Mouse (Mus musculus) liver, adult 2 months (tissue): Measurements from ENCODE around the gene Cmip.

Experiments used
- CTCF ChIP-seq: fragments of 200-500 bp; IDR thresholded peaks from 2 replicates; pipeline ENCODE4 v1.5.1; 2011; ENCODE audit warnings: low read depth, low read length, control low read depth
- POLR2A ChIP-seq: fragments of 200-500 bp; IDR thresholded peaks from 2 replicates; pipeline ENCODE4 v1.6.1; 2011; ENCODE audit warnings: low read length, control low read depth; ENCODE audit not compliant: insufficient read depth; ENCODE audit errors: extremely low read depth

DNA sequence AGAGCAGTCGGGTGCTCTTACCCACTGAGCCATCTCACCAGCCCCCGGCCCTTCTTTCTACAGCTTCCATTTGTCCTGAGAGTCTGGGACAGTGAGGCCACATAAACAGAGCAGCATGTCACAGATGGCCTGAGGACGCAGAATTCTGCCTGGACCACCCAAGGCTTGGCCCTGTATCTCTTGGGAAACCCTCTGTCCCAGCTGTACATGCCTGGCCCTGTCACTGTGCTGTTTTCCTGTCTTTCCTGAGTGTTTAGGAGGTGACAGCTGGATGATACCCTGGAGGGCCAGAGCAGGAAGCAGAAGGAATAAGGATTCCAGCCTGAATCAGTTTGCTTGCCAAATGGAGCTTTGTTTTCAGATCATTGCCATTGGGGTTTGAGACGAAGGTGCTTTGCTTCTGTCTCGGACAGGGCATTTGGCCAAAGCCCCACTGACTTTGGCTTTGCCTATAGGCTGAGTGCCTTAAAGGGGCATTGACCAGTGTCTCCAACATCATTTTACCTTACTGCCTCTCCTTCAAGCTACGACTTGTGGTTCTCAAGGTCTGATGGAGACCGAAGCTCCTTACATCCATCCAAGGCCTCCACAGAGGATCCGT lies 54.2 kb downstream of the Cmip start:
- TF ChIP-seq POLR2A (no peak), CTCF (no peak)
